Mouse (Mus musculus): ENCODE results near the gene Olfr352. TPM values are rescaled to one million over a fixed set of nuclear protein-coding genes. Genes with fewer than 3 reads are reported as not detected.

Gene Olfr352
- not detected in 2 replicates for polyA plus RNA-seq (2015; fragmentation: Nextera tagmentation; extraction: Ambion mirVana)

GRCm38 (mm10) chr2:36868160-36868559 lies at the start of gene Olfr352:
Gene Olfr352 (plus strand): TSS chr2:36868460.
- Histone ChIP-seq H3K9me3 (no peaks in the 10 kb centered on the region), H3K4me1 (no peaks in the 10 kb centered on the region), H3K36me3 (no peaks in the 10 kb centered on the region), H3K4me3 (replicated peaks) (no peak within 1 kb of the TSS), H3K27me3 (replicated peaks) (no peaks in the 10 kb centered on the region), H3K27ac (no peak within 1 kb of the TSS), H3K9ac (no peak within 1 kb of the TSS), H3K4me2 (no peak within 1 kb of the TSS)
- WGBS, result 82% methylated on average over 1 of the region's 1 CpGs
- ATAC-seq (ENCODE audit: insufficient read depth, low FRiP score, low read depth), result no peak

GRCm38 (mm10) chr2:36846010-36846409 lies 22.2 kb upstream of the Olfr352 start, which contains the start of gene Olfr350:
Gene Olfr350 (plus strand): TSS chr2:36846310.
- Histone ChIP-seq H3K4me1 (no peaks in the 10 kb centered on the region), H3K9me3 (no peaks in the 10 kb centered on the region), H3K27ac (no peak within 1 kb of the TSS), H3K36me3 (no peaks in the 10 kb centered on the region), H3K9ac (no peak within 1 kb of the TSS), H3K4me3 (replicated peaks) (no peak within 1 kb of the TSS), H3K27me3 (replicated peaks) (no peaks in the 10 kb centered on the region), H3K4me2 (no peak within 1 kb of the TSS)
- no peak for ATAC-seq (ENCODE audit: insufficient read depth, low FRiP score, low read depth)
- 81% methylated on average over 1 of the region's 1 CpGs for WGBS

GRCm38 (mm10) chr2:36862560-36862959 lies 5.7 kb upstream of the Olfr352 start, which contains the start of gene Olfr351:
Gene Olfr351 (minus strand): TSS chr2:36862660.
- Histone ChIP-seq H3K36me3 (no peaks in the 10 kb centered on the region), H3K4me1 (no peaks in the 10 kb centered on the region), H3K27me3 (replicated peaks) (no peaks in the 10 kb centered on the region), H3K4me2 (no peak within 1 kb of the TSS), H3K9me3 (no peaks in the 10 kb centered on the region), H3K27ac (no peak within 1 kb of the TSS), H3K9ac (no peak within 1 kb of the TSS), H3K4me3 (replicated peaks) (no peak within 1 kb of the TSS)
- no peak for ATAC-seq (ENCODE audit: insufficient read depth, low FRiP score, low read depth)
- 81% methylated on average over 1 of the region's 1 CpGs for WGBS

- Histone ChIP-seq H3K27ac (no peak within 1 kb of the TSS), H3K4me3 (replicated peaks) (no peak within 1 kb of the TSS), H3K4me1 (no peaks in the 10 kb centered on the region), H3K9me3 (no peaks in the 10 kb centered on the region), H3K4me2 (no peak within 1 kb of the TSS), H3K36me3 (no peaks in the 10 kb centered on the region), H3K9ac (no peak within 1 kb of the TSS), H3K27me3 (replicated peaks) (no peaks in the 10 kb centered on the region)
- ATAC-seq (ENCODE audit: insufficient read depth, low FRiP score, low read depth), result no peak
These were observed 24.6 kb downstream of the Olfr352 start, which contains the start of gene Olfr353 for GRCm38 (mm10) chr2:36892836-36893235. Gene Olfr353 (minus strand): TSS chr2:36892936.

DNA sequence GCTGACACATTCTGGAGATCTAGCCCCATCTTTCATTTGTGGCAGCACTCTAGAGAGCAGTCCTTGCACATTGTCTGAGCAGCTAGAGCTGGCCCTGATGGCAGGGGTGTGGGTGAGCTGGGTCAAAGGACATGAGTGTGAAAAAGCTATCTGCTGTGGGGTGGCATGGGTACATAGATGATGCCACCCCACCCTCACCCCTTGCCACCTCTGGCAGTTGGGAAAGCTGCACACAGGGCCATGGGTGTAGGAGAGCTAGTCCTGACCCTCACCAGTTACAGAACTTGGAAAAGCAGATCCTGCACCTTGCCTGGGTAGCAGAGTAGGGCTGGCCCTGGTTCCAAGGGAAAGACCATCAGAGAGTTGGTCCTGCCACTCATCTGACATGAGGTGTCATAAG lies 28.9 kb downstream of the Olfr352 start:
- Histone ChIP-seq H3K4me1 (no peaks in the 10 kb centered on the region), H3K36me3 (no peaks in the 10 kb centered on the region), H3K9me3 (no peaks in the 10 kb centered on the region), H3K9ac (no peak overlapping the region), H3K4me2 (no peak overlapping the region), H3K27me3 (replicated peaks) (no peaks in the 10 kb centered on the region), H3K4me3 (replicated peaks) (no peak overlapping the region), H3K27ac (no peak overlapping the region)
- no peak for ATAC-seq (ENCODE audit: insufficient read depth, low FRiP score, low read depth)

DNA sequence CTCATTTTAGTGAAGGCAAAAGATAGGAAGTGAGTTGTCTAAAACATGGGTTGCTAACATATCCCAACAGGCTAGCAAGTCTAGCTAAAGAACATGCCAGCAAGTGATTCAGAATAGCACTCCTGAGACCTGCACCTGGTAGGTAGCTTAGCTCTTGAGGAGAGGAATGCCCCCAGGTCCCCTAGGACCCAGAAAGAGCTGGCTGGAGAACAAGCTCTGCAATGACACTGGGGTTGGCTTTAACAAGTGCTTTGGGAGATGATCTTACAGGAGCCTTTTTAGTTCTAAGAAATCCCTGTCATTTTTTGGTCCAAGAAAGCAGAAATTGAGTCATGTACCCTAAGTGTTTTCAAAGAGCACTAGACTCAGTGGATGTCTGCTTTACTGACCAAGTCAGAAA lies 37.1 kb downstream of the Olfr352 start, which contains the start of gene Olfr354:
Gene Olfr354, plus strand, starts transcription at position 301 of the 400 bp plus-strand sequence.
- no peak within 1 kb of the TSS for H3K27ac ChIP-seq
- no peak for ATAC-seq (ENCODE audit: insufficient read depth, low FRiP score, low read depth)
- no peaks in the 10 kb centered on the region for H3K27me3 ChIP-seq (replicated peaks)
- no peak within 1 kb of the TSS for H3K9ac ChIP-seq
- no peaks in the 10 kb centered on the region for H3K4me1 ChIP-seq
- no peaks in the 10 kb centered on the region for H3K9me3 ChIP-seq
- H3K4me2 ChIP-seq, result no peak within 1 kb of the TSS
- no peaks in the 10 kb centered on the region for H3K36me3 ChIP-seq
- no peak within 1 kb of the TSS for H3K4me3 ChIP-seq (replicated peaks)

Other genes starting within 250 kb of the Olfr352 start
- not detected in 2 replicates for gene Olfr345, start 228.4 kb upstream of the Olfr352 start, polyA plus RNA-seq (2015; fragmentation: Nextera tagmentation; extraction: Ambion mirVana)
- not detected in 2 replicates for gene Olfr346, start 182.7 kb upstream of the Olfr352 start, polyA plus RNA-seq (2015; fragmentation: Nextera tagmentation; extraction: Ambion mirVana)
- not detected in 2 replicates for gene Olfr347, start 136.6 kb upstream of the Olfr352 start, polyA plus RNA-seq (2015; fragmentation: Nextera tagmentation; extraction: Ambion mirVana)
- gene Olfr348, start 84.2 kb upstream of the Olfr352 start, polyA plus RNA-seq (2015; fragmentation: Nextera tagmentation; extraction: Ambion mirVana), result not detected in 2 replicates
- not detected in 2 replicates for gene Olfr50, start 77.9 kb upstream of the Olfr352 start, polyA plus RNA-seq (2015; fragmentation: Nextera tagmentation; extraction: Ambion mirVana)
- gene Olfr3, start 51.4 kb upstream of the Olfr352 start, polyA plus RNA-seq (2015; fragmentation: Nextera tagmentation; extraction: Ambion mirVana), result not detected in 2 replicates
- gene Olfr350, start 22.1 kb upstream of the Olfr352 start, polyA plus RNA-seq (2015; fragmentation: Nextera tagmentation; extraction: Ambion mirVana), result not detected in 2 replicates
- gene Olfr351, start 5.8 kb upstream of the Olfr352 start, polyA plus RNA-seq (2015; fragmentation: Nextera tagmentation; extraction: Ambion mirVana), result not detected in 2 replicates
- gene Olfr353, start 24.5 kb downstream of the Olfr352 start, polyA plus RNA-seq (2015; fragmentation: Nextera tagmentation; extraction: Ambion mirVana), result not detected in 2 replicates
- gene Olfr354, start 37.2 kb downstream of the Olfr352 start, polyA plus RNA-seq (2015; fragmentation: Nextera tagmentation; extraction: Ambion mirVana), result not detected in 2 replicates
- not detected in 2 replicates for gene Olfr355, start 60.4 kb downstream of the Olfr352 start, polyA plus RNA-seq (2015; fragmentation: Nextera tagmentation; extraction: Ambion mirVana)
- not detected in 2 replicates for gene Olfr356, start 68.7 kb downstream of the Olfr352 start, polyA plus RNA-seq (2015; fragmentation: Nextera tagmentation; extraction: Ambion mirVana)
- gene Olfr357, start 125.4 kb downstream of the Olfr352 start, polyA plus RNA-seq (2015; fragmentation: Nextera tagmentation; extraction: Ambion mirVana), result not detected in 2 replicates
- not detected in 2 replicates for gene Olfr358, start 140.9 kb downstream of the Olfr352 start, polyA plus RNA-seq (2015; fragmentation: Nextera tagmentation; extraction: Ambion mirVana)
- not detected in 2 replicates for gene Olfr360, start 197.3 kb downstream of the Olfr352 start, polyA plus RNA-seq (2015; fragmentation: Nextera tagmentation; extraction: Ambion mirVana)
- not detected in 2 replicates for gene Olfr361, start 220.8 kb downstream of the Olfr352 start, polyA plus RNA-seq (2015; fragmentation: Nextera tagmentation; extraction: Ambion mirVana)
- gene Olfr362, start 249.4 kb downstream of the Olfr352 start, polyA plus RNA-seq (2015; fragmentation: Nextera tagmentation; extraction: Ambion mirVana), result not detected in 2 replicates